Mouse (Mus musculus) adrenal gland (tissue): Measurements from ENCODE around the gene Gpkow.

Experiments
- intact Hi-C: fragments of 180-260 bp; cut with DNase I; formaldehyde crosslinking; loops from one replicate; pipeline ENCODE4 v1.15.1; 2025
- long read RNA-seq, 2 experiments: library from polyadenylated mRNA; unstranded; transcript quantifications; one replicate each; pipeline ENCODE4 v2.0.0; 2020; ENCODE audit warnings: borderline replicate concordance in 1 of 2; ENCODE audit not compliant: insufficient replicate concordance in 1 of 2

Gene Gpkow
- long read RNA-seq, experiment 1, transcript Gpkow-201 (11 exons, 3,579 nt), result major isoform, 21 of 37 reads
- long read RNA-seq, experiment 1, partial matches to known transcripts, result 2 of 37 reads
- long read RNA-seq, experiment 1, other reads (novel, unspliced or antisense), result 13 of 37 reads
- long read RNA-seq, experiment 2, transcript Gpkow-201 (11 exons, 3,579 nt), result major isoform, 33 of 67 reads
- long read RNA-seq, experiment 2, partial matches to known transcripts, result 6 of 67 reads
- long read RNA-seq, experiment 2, other reads (novel, unspliced or antisense), result 28 of 67 reads

DNA sequence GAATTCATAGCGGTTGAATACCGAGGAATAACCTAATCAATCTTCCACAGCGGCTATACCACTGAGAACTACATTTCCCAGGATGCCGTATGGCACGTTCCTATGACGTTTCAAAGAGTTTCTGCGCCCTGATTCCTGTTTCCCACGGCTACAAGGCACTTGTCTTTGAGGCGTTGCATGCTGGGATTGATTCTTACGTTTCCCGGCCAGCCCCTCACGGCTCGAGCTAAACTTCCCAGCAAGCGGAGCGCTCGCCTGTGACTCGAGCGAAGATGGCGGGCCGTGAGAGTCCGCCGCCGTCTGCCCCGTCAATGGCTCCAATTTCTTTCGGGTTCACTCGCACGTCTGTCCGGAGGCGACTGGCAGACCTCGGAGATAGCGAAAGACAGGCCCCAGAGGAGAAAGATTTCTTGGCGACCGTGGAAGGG is at the start of gene Gpkow:
Gpkow (plus strand) TSS at position 178 of the 428 bp plus-strand sequence.
- intact Hi-C loops, result no loop called here

DNA sequence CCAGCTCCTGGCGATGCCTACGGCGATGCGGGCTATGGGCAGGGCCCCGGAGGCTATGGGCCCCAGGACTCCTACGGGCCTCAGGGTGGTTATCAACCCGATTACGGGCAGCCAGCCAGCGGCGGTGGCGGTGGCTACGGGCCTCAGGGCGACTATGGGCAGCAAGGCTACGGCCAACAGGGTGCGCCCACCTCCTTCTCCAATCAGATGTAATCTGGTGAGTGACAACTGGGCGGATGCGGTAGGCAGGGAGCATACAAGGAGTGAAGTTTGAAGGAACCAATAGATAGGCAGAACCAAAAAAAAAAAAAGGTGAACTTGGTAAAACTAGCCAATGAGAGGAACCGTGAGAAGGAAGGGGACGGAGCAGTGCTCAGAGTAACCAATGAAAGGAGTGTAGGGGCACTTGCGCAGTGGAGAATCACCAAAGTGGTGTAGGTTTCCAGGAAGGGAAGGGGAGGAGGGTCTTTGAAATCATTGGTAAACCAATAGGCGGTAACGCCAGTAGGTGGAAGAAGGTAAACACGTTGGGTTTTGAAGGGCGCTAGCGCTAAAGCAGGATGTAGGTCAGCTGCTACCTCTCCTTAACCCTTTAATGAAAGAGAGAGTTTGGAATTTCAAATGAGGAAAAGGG is 48.1 kb upstream of the Gpkow start:
- intact Hi-C loops, result no loop called here

DNA sequence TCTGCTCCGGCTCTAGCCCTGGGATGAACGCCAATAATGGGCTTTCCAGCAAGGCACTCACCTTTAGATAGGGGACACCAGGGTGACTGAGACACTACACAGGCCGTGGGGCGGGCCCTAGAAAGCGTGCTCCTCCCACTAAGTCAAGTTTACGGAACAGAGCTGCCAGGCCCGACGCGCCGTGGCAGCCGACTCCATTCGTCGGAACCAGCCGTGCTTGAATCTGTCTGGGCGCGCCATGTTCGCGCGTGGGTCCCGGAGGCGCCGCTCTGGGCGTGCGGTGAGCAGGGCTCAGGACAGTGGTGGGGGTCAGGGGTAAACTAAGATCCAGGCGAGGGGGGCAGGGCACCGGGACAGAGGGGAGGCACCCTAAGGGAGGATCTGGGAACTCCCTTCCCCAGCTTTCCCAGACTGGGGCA is 39.7 kb upstream of the Gpkow start, which contains the start of gene Prickle3:
Prickle3 (plus strand) TSS at position 40 of the 419 bp plus-strand sequence.
- intact Hi-C loops, result no loop called here

DNA sequence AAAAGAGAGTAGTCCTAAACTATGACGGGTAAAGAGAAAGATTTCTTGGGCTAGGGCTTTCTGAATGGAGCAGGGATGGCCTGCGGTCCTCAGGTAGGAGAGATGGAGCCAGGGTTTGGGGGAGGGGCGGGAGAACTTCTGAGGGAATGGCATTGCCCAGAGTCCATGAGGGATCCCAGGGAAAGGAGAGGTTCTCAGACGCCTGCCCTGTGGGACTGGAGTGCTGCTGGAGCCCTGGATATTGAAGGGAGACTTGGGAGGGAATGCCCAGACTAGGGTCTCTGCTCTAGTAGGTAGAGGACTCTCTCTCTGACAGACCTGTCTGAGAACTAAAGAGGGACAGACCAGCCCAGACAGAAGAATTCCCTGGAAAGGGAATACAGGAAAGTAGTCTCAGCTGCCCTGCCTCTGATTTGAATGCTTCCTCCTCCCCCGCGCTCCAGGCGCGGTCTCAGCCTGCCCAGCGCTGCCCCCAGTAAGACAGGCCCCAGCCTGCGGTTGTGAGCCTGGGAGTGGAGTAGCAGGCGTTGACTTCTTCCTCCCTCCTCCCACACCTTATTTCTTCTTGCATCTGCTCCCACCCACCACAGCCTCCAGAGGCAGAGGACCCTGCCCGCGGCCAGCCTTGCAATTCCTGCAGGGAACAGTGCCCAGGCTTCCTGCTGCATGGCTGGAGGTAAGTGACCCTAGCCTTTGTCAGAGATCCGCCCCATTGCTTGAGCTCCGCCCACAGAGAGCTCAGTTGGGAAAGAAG is 38.7 kb upstream of the Gpkow start:
- intact Hi-C loops, result no loop called here

DNA sequence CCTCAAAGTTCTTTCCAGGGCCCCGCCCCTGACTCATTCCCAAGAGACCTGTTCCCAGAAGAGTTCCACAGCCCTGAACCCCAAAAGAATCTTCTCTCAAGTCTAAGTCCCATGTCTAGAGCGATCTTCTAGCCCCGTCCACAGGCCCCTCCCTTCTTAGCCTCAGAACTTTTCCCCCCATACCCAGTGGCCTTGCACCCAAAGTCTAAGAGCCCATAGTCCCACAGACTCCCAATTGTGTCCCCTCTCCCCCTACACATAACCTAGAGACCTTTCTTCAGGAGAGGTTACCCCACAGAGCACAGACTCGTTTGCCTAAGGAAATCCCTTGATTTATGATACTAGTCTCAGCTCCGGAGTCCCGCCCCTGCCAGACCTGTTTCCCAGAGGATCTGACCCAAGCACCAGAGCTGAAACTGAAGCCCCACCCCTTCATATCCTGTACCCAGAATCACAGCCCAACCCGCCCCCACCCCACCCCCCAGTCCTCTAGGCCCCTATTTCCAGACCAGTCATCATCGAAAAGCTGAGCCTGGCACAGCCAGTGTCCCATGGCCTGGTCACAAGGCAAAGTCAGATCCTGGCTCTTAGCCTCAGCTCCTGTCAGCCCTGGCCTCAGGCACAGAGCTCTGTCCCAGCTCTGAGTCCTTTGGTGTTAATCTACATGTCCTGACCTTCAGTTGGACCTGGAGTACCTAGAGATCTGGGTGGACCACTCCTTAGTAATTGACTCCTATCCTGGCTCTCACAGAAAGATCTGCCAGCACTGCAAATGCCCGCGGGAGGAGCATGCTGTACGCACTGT is 37.9 kb upstream of the Gpkow start:
- intact Hi-C loops, result no loop called here

DNA sequence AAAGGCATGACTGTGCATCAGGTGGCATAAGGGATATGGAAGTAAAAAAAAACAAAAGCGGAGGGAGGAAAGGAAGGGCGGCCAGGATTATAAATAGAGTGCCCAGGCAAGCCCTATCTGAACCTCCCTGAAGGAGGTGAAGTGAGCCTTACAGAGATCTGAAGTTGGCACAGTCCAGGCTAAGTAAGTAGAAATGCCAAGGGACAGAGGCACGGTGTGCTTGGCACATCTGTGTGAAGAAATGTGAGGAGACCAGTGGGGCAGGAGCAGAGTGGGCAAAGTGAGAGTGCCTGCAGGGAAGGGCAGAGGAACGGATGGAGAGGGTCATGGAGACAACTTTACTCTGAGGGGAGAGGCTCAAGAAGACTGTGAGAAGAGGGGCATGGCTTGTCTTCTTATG is 35.8 kb upstream of the Gpkow start:
- intact Hi-C loops, result no loop called here

DNA sequence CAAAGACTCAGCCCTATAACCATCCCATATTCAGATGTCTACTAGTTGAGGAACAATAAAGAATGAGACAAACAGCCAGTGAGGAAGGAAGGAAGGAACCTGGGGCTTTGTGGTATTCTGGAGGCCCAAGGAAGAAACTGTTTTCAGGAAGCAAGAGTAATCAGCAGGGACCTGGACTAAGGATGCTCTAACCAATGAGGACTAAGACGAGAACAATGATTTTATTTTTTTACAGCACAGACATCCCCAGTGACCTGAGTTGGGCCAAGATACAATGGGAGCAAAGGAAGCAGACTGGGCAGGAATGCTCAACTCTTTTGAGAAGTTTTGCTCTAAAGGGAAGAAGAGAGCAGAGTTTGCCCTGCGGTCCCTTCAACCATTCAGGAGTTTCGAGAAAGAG is 34.0 kb upstream of the Gpkow start:
- intact Hi-C loops, result no loop called here

DNA sequence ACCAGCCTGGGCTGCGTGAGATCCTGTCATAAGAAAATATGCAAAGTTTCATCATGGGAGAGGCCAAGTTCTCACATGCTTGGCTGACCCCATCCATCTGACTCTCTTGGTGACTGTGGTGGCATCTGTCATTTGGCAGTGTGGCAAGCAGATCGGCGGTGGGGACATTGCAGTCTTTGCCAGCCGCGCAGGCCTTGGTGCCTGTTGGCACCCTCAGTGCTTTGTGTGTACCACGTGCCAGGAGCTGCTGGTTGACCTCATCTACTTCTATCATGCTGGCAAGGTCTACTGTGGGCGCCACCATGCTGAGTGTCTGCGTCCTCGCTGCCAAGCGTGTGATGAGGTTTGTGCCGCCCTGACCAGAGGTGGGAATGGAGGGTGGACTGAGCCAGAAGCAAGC is 32.1 kb upstream of the Gpkow start:
- intact Hi-C loops, result no loop called here

DNA sequence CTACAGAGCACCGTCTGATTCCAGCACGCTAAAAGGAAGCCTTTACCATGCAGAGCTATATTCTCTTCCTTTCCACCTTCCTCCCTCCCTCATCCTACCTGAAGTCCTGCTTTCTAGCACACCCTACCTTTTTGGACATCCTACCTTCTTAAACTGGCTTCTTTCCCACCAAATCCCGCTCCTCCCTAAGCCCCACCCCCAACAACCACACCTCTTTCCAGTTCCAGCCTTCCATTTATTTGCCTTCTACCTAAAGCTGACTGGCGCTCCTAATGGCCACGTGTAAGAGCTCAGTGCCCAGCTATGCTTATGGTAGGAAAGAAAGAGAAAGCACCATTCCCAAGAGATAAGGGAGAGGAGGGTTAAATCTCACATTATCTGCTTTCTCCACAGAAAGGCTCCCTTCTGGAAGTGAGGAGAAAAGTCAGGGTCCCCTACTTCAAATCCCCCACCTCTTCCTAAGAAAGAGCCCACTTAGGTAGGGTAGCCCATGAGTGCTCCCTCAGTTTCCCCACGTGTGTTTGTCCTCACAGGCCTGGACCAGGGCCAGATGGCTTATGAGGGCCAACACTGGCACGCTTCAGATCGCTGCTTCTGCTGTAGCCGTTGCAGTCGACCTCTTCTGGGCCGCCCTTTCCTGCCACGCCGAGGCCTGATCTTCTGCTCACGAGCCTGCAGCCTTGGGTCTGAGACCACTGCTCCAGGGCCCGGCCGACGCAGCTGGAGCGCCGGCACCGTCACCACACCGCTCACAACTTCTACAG is 31.0 kb upstream of the Gpkow start:
- intact Hi-C loops, result no loop called here

DNA sequence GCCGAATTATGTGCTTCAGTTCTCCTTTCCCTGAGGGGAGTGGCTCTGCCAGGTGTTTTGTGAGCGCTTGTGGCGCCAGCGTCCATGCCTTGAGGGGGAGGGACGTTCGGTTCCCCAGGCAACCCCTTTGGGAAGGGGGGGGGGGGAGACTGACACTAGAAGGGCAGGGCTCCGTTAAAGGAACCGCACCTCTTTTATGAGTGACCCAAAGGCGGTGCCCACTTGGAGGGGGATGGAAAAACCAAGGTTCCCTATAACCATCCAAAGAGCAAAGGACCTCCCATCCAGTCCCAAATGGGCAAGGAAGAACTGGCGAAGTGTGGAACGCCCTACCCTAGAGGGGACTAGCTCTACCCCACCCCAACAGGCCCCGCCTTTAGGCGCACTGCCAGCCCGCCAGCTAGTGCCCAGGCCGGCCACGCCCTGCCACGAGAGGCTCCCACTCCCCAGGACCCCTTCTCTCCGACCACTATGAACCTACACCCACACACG is 26.5 kb upstream of the Gpkow start:
- intact Hi-C loops, result loop anchor here (10.0 kb wide), 1 partner anchor 246 kb away; no protein-coding TSS in a partner anchor

DNA sequence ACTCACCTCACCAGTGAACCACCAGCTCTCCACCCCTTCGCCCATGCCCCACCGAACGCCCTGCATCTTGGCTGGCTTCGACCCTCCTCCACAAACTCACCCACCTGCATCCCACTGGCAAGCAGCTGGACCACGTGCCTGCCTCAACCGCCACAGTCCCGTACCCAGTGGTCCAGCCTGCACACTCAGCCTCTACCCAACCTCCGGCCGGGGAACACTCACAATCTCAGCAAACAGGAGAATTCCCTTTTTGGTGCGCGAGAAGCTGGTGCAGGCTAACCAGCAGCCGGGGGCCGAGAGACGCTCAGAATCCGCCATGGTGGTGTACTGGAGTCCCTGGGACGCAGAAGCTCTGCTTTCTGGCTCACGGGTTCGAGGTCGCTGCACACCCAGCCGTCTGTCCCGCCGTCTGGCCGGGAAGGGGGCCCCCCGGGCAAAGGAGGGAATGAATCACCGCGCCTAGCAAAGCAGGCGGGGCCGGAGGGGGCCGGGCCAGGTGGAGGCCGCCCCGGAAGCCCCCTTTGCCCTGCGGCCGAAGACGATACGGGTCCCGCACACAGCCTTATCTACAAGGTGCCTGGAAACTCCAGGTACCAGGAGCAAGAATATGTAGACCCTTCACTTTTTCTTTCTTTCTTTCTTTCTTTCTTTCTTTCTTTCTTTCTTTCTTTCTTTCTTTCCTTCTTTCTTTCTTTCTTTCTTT is 25.9 kb upstream of the Gpkow start, which contains the start of gene Plp2:
Plp2 (minus strand) TSS at position 470 of the 703 bp plus-strand sequence.
- intact Hi-C loops, result loop anchor here (10.0 kb wide), 1 partner anchor 246 kb away; no protein-coding TSS in a partner anchor

DNA sequence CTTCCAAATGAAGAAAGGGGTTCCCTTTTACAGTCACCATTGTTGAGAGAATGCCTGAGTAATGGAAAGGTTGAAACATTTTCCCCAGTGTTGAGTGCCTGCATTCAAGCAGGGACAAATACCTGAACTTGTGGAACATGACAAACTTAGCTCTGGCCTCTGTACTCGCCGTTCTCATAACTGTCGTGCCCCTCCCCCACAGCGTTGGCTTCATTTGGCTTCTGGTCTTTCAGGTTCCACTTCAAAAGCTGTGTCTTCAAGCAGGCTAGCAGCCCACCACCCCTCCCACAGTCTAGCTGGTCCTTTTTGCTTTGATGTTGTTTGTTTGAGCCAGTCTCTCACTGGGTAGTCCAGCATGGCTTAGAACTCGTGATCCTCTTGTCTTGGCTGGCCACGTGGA is 24.2 kb upstream of the Gpkow start:
- intact Hi-C loops, result loop anchor here (10.0 kb wide), 1 partner anchor 248 kb away; no protein-coding TSS in a partner anchor

DNA sequence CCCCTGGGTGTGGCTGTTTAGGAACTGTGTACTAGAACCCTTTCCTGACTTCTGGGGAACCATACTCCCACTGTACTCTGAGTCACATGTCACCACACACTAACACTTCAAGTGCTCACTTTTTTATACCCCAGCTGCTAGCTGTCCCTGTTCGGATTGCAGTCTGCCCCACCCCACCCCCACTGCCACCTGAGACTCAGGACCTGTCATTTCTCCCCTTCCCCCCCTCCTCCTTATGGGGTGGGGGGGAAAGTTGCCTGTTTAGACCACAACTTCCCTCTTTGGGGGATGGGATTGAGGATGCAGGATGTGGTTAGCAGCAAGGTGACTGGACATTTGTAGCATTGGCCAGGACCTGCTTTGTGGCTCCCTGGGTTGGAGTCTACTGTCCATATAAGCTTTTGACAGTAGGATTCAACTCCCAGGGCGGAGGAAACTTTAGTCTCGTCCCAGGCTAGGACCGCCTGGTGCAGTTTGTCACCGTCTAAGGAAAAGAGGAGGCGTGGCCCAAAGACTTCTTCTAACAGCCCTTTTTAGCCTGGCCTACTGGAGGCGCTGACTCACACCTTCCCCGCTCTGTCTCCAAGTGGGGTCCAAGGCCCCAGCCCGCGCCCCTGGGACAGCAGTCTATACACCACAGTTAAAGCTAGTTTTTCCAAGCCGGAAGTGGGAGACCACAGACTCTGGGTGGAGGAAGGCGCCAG is 23.2 kb upstream of the Gpkow start:
- intact Hi-C loops, result loop anchor here (10.0 kb wide), 1 partner anchor 249 kb away; no protein-coding TSS in a partner anchor

DNA sequence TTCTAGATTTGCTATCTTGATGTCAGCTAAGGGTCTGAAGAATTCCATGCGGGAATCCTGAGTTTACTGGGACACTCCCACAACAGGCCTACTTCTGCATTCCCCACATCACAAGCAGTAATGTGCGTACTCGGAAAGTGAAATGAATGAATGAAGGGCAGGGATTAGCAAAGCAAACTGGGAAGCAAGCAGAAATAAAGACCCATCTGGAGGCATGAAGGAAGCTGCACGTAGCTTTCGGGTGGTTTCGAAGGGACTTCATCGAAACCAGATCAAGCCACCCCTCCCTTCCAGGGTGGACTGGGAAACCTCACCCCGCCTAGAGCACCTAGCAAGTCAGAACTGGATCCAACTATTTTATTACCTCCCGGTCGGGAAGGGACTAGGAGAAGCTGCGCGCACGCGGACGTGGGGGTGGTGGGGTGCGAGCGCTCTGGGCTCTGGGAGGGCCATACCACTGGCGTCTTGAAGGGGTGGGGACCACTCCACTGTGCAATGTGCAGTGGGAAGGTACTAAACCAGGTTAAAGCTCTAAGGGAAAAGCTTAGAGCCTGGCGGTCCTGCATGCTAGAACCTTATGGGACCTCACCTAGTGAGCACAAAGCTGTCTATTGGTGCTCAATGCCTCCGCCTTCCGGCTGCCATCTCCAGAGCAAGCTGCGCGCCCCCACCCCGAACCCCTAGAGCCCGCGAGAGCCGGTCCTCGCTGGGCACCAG is 22.5 kb upstream of the Gpkow start:
- intact Hi-C loops, result loop anchor here (10.0 kb wide), 1 partner anchor 250 kb away; no protein-coding TSS in a partner anchor

DNA sequence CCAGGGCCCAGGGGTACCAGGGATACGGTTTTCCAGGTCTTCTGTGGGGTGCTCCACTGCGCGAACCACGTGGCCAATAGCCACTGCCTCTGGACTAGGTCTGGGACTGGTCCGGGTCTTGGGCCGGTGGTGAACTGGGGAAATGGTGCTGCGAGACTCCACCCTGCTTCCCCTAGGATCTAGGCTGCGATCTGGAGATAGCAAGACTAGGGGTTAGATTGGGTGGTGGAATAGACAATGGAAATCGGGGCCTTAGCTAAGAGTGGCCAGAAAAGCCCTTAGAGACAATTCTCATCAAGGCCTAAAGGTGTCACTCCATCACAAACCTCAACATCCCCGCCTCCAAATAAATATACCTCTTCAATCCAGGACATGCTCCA is 21.9 kb upstream of the Gpkow start:
- intact Hi-C loops, result loop anchor here (10.0 kb wide), 1 partner anchor 250 kb away; no protein-coding TSS in a partner anchor

DNA sequence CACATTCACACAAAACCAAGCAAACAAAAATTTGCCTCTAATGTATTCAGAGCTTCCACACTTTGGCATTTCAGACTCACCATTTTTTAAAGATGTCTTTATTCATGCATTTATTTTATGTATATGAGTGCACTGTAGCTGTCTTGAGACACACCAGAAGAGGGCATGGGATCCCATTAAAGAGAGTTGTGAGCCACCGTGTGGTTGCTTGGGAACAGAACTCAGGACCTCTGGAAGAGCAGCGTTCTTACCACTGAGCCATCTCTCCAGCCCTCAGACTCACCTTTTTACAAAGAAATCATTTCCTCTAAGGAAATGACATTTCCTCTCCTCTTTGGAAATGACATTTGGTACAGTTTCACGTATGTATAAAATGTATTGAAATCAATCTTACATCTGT is 17.9 kb upstream of the Gpkow start:
- intact Hi-C loops, result loop anchor here (10.0 kb wide), 1 partner anchor 254 kb away; no protein-coding TSS in a partner anchor

DNA sequence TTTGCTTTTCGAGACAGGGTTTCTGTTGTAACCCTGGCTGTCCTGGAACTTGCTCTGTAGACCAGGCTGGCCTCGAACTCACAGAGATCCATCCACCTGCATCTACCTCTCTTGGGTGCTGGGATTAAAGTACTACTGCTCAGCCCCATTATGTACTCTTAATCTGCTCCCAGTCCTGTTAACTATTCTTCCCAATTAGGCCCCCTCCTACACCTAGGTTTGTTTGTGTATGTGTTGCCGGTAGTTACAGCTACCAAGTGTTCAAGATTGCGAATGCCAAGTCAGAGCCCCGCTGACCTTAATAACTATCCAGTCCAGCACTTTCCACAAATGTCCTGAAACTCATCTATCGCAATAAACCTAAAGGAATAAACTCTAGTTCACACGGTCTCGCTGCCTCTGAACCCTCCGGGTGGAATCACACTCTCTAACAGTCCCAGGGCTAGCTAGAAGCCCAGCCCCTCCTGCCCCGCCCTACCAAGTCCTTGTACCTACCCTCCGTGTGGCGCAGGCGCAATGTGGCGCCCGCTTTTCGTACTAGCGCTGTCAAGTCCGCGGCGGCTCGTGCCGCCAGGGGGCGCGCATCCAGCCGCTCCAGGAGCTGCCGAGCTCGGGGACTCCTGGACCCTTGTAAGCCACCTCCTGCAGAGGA is 17.4 kb upstream of the Gpkow start:
- intact Hi-C loops, result loop anchor here (10.0 kb wide), 1 partner anchor 255 kb away; no protein-coding TSS in a partner anchor
